14 mouse cellular contexts compared by ENCODE assay signal in genomic region chr15:77833083-77833482, GRCm38 (mm10). TPM values are rescaled to one million over a fixed set of nuclear protein-coding genes. Genes with fewer than 3 reads are reported as not detected.
DNase-seq lines count a peak whose midpoint lies in the region; ATAC-seq and TF ChIP-seq lines count a peak whose summit lies in the region.
"Had no signal": no experiment of that assay in that cellular context is flagged by ENCODE, and none has a peak within 500 bp of the region (broad histone marks: within the 10 kb centered on the region; RNA-seq: fewer than 3 reads in every experiment).

No protein-coding gene starts in this region.

- TF ChIP-seq POLR2A in thymus, adult 2 months (IDR thresholded peaks at IDR 0.05; ENCODE audit: control insufficient read depth, extremely low read depth, insufficient read depth, low read length, poor library complexity), result no peak
- no peak for TF ChIP-seq POLR2A in cerebellum, adult 2 months (IDR thresholded peaks at IDR 0.05; ENCODE audit: borderline replicate concordance, insufficient read depth, low read length)

- TF ChIP-seq EP300 in stomach, postnatal 0 days (optimal IDR thresholded peaks at IDR 0.05), result no peak

- H3K36me3 ChIP-seq in heart, embryonic 16.5 days (ENCODE audit: control insufficient read depth, insufficient read depth), result no peaks in the 10 kb centered on the region
- peaks cover 33% of the 10 kb centered on the region for H3K36me3 ChIP-seq in heart, embryonic 12.5 days
- peaks cover 11% of the 10 kb centered on the region for H3K36me3 ChIP-seq in thymus, adult 2 months (ENCODE audit: control insufficient read depth, insufficient read depth, low read length)
- peaks cover 35% of the 10 kb centered on the region for H3K36me3 ChIP-seq in liver, embryonic 12.5 days
- H3K36me3 ChIP-seq in stomach, postnatal 0 days (ENCODE audit: control insufficient read depth, insufficient read depth, low read length), result 0 out of 2 replicates have a peak, but pooled peaks cover 3% of the 10 kb centered on the region
- no peaks in the 10 kb centered on the region for H3K36me3 ChIP-seq in midbrain, embryonic 11.5 days (ENCODE audit: control insufficient read depth, insufficient read depth, low read length)
- H3K36me3 ChIP-seq: embryonic facial prominence, embryonic 12.5 days; midbrain, embryonic 13.5 days had no signal

- ATAC-seq in heart, embryonic 16.5 days (replicated peaks; ENCODE audit: extremely low read depth, insufficient read depth, low FRiP score), result no peak
- no peak for ATAC-seq in heart, embryonic 12.5 days (ENCODE audit: insufficient number of reproducible peaks, low FRiP score)
- ATAC-seq in liver, embryonic 12.5 days, result no peak
- ATAC-seq in stomach, postnatal 0 days (ENCODE audit: low FRiP score, low TSS enrichment), result peak; percentile 19
- no peak for ATAC-seq in midbrain, embryonic 11.5 days (ENCODE audit: low FRiP score)
- ATAC-seq: hindbrain, embryonic 16.5 days; midbrain, embryonic 13.5 days; Patski had no signal

- no peak overlapping the region for H3K9ac ChIP-seq in heart, embryonic 16.5 days (ENCODE audit: low read length)
- no peak overlapping the region for H3K9ac ChIP-seq in heart, embryonic 12.5 days
- no peak overlapping the region for H3K9ac ChIP-seq in liver, embryonic 12.5 days
- 0 out of 2 replicates have a peak overlapping the region, but pooled peaks have one; percentile 23 for H3K9ac ChIP-seq in stomach, postnatal 0 days (ENCODE audit: low read length)
- no peak overlapping the region for H3K9ac ChIP-seq in midbrain, embryonic 11.5 days (ENCODE audit: low read length)
- H3K9ac ChIP-seq: embryonic facial prominence, embryonic 12.5 days; midbrain, embryonic 13.5 days had no signal

- no peaks in the 10 kb centered on the region for H3K9me3 ChIP-seq in heart, embryonic 16.5 days (replicated peaks; ENCODE audit: control insufficient read depth, low read length)
- H3K9me3 ChIP-seq in heart, embryonic 12.5 days (replicated peaks), result no peaks in the 10 kb centered on the region
- no peaks in the 10 kb centered on the region for H3K9me3 ChIP-seq in liver, embryonic 12.5 days (replicated peaks)
- H3K9me3 ChIP-seq in stomach, postnatal 0 days (ENCODE audit: control insufficient read depth, low read length), result no peaks in the 10 kb centered on the region
- no peaks in the 10 kb centered on the region for H3K9me3 ChIP-seq in midbrain, embryonic 11.5 days (ENCODE audit: control insufficient read depth, low read length)
- H3K9me3 ChIP-seq: embryonic facial prominence, embryonic 12.5 days; midbrain, embryonic 13.5 days had no signal

- H3K27ac ChIP-seq in heart, embryonic 16.5 days (ENCODE audit: low read length), result peak overlapping the region; percentile 47
- H3K27ac ChIP-seq in heart, embryonic 12.5 days (ENCODE audit: poor library complexity, severe bottlenecking), result no peak overlapping the region
- H3K27ac ChIP-seq in thymus, adult 2 months (ENCODE audit: control insufficient read depth, insufficient read depth, low read length), result peak overlapping the region; percentile 95
- 0 out of 2 replicates have a peak overlapping the region, but pooled peaks have one; percentile 54 for H3K27ac ChIP-seq in liver, embryonic 12.5 days
- H3K27ac ChIP-seq in stomach, postnatal 0 days (replicated peaks), result peak overlapping the region; percentile 86
- H3K27ac ChIP-seq in cerebellum, adult 2 months (ENCODE audit: insufficient read depth, low read length), result no peak overlapping the region
- no peak overlapping the region for H3K27ac ChIP-seq in midbrain, embryonic 11.5 days (ENCODE audit: low read depth, low read length)
- H3K27ac ChIP-seq: embryonic facial prominence, embryonic 12.5 days; midbrain, embryonic 13.5 days had no signal

- TF ChIP-seq CTCF in thymus, adult 2 months (IDR thresholded peaks at IDR 0.05; ENCODE audit: borderline replicate concordance, control insufficient read depth, extremely low read depth, insufficient read depth, low read length, poor library complexity), result no peak
- no peak for TF ChIP-seq CTCF in stomach, postnatal 0 days (IDR thresholded peaks at IDR 0.05; ENCODE audit: low read depth)
- TF ChIP-seq CTCF in cerebellum, adult 2 months (IDR thresholded peaks at IDR 0.05; ENCODE audit: borderline replicate concordance, insufficient read depth, low read depth, low read length), result no peak

- no peak overlapping the region for H3K4me3 ChIP-seq in heart, embryonic 16.5 days (ENCODE audit: low read length)
- H3K4me3 ChIP-seq in heart, embryonic 12.5 days, result no peak overlapping the region
- H3K4me3 ChIP-seq in thymus, adult 2 months (ENCODE audit: control insufficient read depth, insufficient read depth, low read length), result no peak overlapping the region
- no peak overlapping the region for H3K4me3 ChIP-seq in liver, embryonic 12.5 days
- H3K4me3 ChIP-seq in stomach, postnatal 0 days (ENCODE audit: low read depth, low read length), result no peak overlapping the region
- no peak overlapping the region for H3K4me3 ChIP-seq in cerebellum, adult 2 months (replicated peaks; ENCODE audit: insufficient read depth, low read depth, low read length)
- no peak overlapping the region for H3K4me3 ChIP-seq in midbrain, embryonic 11.5 days (ENCODE audit: low read depth, low read length)
- H3K4me3 ChIP-seq: embryonic facial prominence, embryonic 12.5 days; midbrain, embryonic 13.5 days had no signal

- H3K4me1 ChIP-seq in heart, embryonic 16.5 days (ENCODE audit: control insufficient read depth, insufficient read depth, low read length), result peaks cover 72% of the 10 kb centered on the region
- peaks cover 86% of the 10 kb centered on the region for H3K4me1 ChIP-seq in heart, embryonic 12.5 days (replicated peaks)
- H3K4me1 ChIP-seq in thymus, adult 2 months (replicated peaks; ENCODE audit: control insufficient read depth, insufficient read depth, low read length), result peaks cover 76% of the 10 kb centered on the region
- peaks cover 98% of the 10 kb centered on the region for H3K4me1 ChIP-seq in liver, embryonic 12.5 days
- H3K4me1 ChIP-seq in stomach, postnatal 0 days (replicated peaks; ENCODE audit: control insufficient read depth, insufficient read depth), result peaks cover 49% of the 10 kb centered on the region
- H3K4me1 ChIP-seq in cerebellum, adult 2 months (ENCODE audit: control insufficient read depth, insufficient read depth, low read length), result peaks cover 46% of the 10 kb centered on the region
- peaks cover 7% of the 10 kb centered on the region for H3K4me1 ChIP-seq in midbrain, embryonic 11.5 days (ENCODE audit: control insufficient read depth, insufficient read depth, low read length)

- H3K27me3 ChIP-seq in heart, embryonic 16.5 days (ENCODE audit: control insufficient read depth, insufficient read depth, low read length), result no peaks in the 10 kb centered on the region
- H3K27me3 ChIP-seq in heart, embryonic 12.5 days (replicated peaks), result no peaks in the 10 kb centered on the region
- no peaks in the 10 kb centered on the region for H3K27me3 ChIP-seq in thymus, adult 2 months (ENCODE audit: control insufficient read depth, insufficient read depth, low read length)
- H3K27me3 ChIP-seq in liver, embryonic 12.5 days (replicated peaks), result no peaks in the 10 kb centered on the region
- H3K27me3 ChIP-seq in stomach, postnatal 0 days (ENCODE audit: control insufficient read depth, insufficient read depth, low read length), result no peaks in the 10 kb centered on the region
- H3K27me3 ChIP-seq in cerebellum, adult 2 months (ENCODE audit: control insufficient read depth, insufficient read depth, low read length), result no peaks in the 10 kb centered on the region
- no peaks in the 10 kb centered on the region; the same call in 1 of the 2 replicates for H3K27me3 ChIP-seq in midbrain, embryonic 11.5 days (ENCODE audit: control insufficient read depth, insufficient read depth, low read length)
- H3K27me3 ChIP-seq: embryonic facial prominence, embryonic 12.5 days; midbrain, embryonic 13.5 days; Patski had no signal

- DNase-seq in thymus, adult 2 months, result no peak
- DNase-seq in thymus, postnatal 10 days (ENCODE audit: low spot score in 2 of 2), result no peak
- no peak for DNase-seq in stomach, postnatal 0 days (ENCODE audit: low spot score)
- DNase-seq in cerebellum, adult 2 months, result no peak
- DNase-seq in midbrain, embryonic 11.5 days (ENCODE audit: low spot score, missing footprints), result no peak
- DNase-seq: right cerebral cortex, postnatal 14 days had no signal

- H3K4me2 ChIP-seq in heart, embryonic 16.5 days (ENCODE audit: low read depth, low read length), result no peak overlapping the region
- H3K4me2 ChIP-seq in heart, embryonic 12.5 days, result no peak overlapping the region
- peak overlapping the region; percentile 15; the same call in 1 of the 2 replicates for H3K4me2 ChIP-seq in liver, embryonic 12.5 days
- H3K4me2 ChIP-seq in stomach, postnatal 0 days (replicated peaks; ENCODE audit: low read depth), result no peak overlapping the region
- no peak overlapping the region for H3K4me2 ChIP-seq in midbrain, embryonic 11.5 days
- H3K4me2 ChIP-seq: embryonic facial prominence, embryonic 12.5 days; heart, embryonic 11.5 days; midbrain, embryonic 13.5 days had no signal

RNA-seq across cellular contexts. Expression of gene Myh9, which starts 8.9 kb away (rescaled TPM):
- polyA plus RNA-seq in heart, embryonic 16.5 days (2015; fragmentation: Nextera tagmentation; extraction: Ambion mirVana), result 22.8 and 29.7 TPM in 2 replicates
- 41.9 and 42.0 TPM in 2 replicates for polyA plus RNA-seq in heart, embryonic 12.5 days (2016; fragmentation: Nextera tagmentation; extraction: Ambion mirVana)
- 167 and 193 TPM in 2 replicates for polyA plus RNA-seq in thymus, adult 2 months (2012; rRNA removed)
- polyA plus RNA-seq in liver, embryonic 12.5 days (2016; fragmentation: Nextera tagmentation; extraction: Ambion mirVana), result 32.5 and 34.2 TPM in 2 replicates
- 27.9 and 32.9 TPM in 2 replicates for polyA plus RNA-seq in stomach, postnatal 0 days (2015; fragmentation: Nextera tagmentation; extraction: Ambion mirVana)
- polyA plus RNA-seq in cerebellum, adult 2 months (2012; rRNA removed), result 44.2 and 45.2 TPM in 2 replicates
- 16.4 and 19.6 TPM in 2 replicates for polyA plus RNA-seq in midbrain, embryonic 11.5 days (2014; fragmentation: Nextera tagmentation; extraction: Ambion mirVana)

Comparison
In these comparisons a context has a peak if more than half of its experiments do, and no peak if none do; other contexts are left out.
1. H3K27ac ChIP-seq: peak in heart, embryonic 16.5 days (single experiment), thymus, adult 2 months (single experiment), liver, embryonic 12.5 days (single experiment) and stomach, postnatal 0 days (single experiment); none in heart, embryonic 12.5 days (single experiment), cerebellum, adult 2 months (single experiment) and midbrain, embryonic 11.5 days (single experiment).